Mouse (Mus musculus): ENCODE measurements around the gene Kat7. TPM values are rescaled to one million over a fixed set of nuclear protein-coding genes. Genes with fewer than 3 reads are reported as not detected.

The Kat7 gene
- polyA plus RNA-seq, 1 experiment from 2014 or later, result 44.2 TPM

GRCm38 (mm10) chr11:95350289-95350688, 40.2 kb upstream of the Kat7 start:
- no peak overlapping the region for H3K4me3 ChIP-seq
- ATAC-seq (ENCODE audit: extremely low read depth, insufficient number of reproducible peaks, low FRiP score, low TSS enrichment), result no peak

GRCm38 (mm10) chr11:95344181-95344580, 34.1 kb upstream of the Kat7 start:
- peak overlapping the region; percentile 97 for H3K4me2 ChIP-seq
- H3K9ac ChIP-seq, result no peak overlapping the region
- no peaks in the 10 kb centered on the region for H3K9me3 ChIP-seq
- no peak for ATAC-seq (ENCODE audit: extremely low read depth, insufficient number of reproducible peaks, low FRiP score, low TSS enrichment)
- H3K4me1 ChIP-seq, result peaks cover 29% of the 10 kb centered on the region
- 57% methylated on average over 2 of the region's 2 CpGs for WGBS
- no peak overlapping the region for H3K27ac ChIP-seq (replicated peaks)
- peaks cover 24% of the 10 kb centered on the region for H3K36me3 ChIP-seq
- H3K27me3 ChIP-seq (replicated peaks), result no peaks in the 10 kb centered on the region
- peak overlapping the region; percentile 95; the same call in 1 of the 2 replicates for H3K4me3 ChIP-seq

More at GRCm38 (mm10) chr11:95350289-95350688, 40.2 kb upstream of the Kat7 start:
- Histone ChIP-seq H3K9me3 (no peaks in the 10 kb centered on the region), H3K27me3 (replicated peaks) (no peaks in the 10 kb centered on the region), H3K4me1 (peaks cover 17% of the 10 kb centered on the region), H3K36me3 (peaks cover 25% of the 10 kb centered on the region), H3K4me2 (peak overlapping the region; percentile 8; the same call in 1 of the 2 replicates), H3K27ac (replicated peaks) (no peak overlapping the region), H3K9ac (no peak overlapping the region; the same call in 1 of the 2 replicates)
- 62% methylated on average over 6 of the region's 6 CpGs for WGBS

- WGBS, result 71% methylated on average over 4 of the region's 4 CpGs
- H3K4me3 ChIP-seq, result peak overlapping the region; percentile 95
- ATAC-seq (ENCODE audit: extremely low read depth, insufficient number of reproducible peaks, low FRiP score, low TSS enrichment), result no peak
- no peaks in the 10 kb centered on the region for H3K9me3 ChIP-seq
- H3K27me3 ChIP-seq (replicated peaks), result no peaks in the 10 kb centered on the region
- no peak overlapping the region for H3K27ac ChIP-seq (replicated peaks)
- peaks cover 39% of the 10 kb centered on the region for H3K4me1 ChIP-seq
- peak overlapping the region; percentile 97 for H3K4me2 ChIP-seq
- no peak overlapping the region; the same call in 1 of the 2 replicates for H3K9ac ChIP-seq
- peaks cover 14% of the 10 kb centered on the region for H3K36me3 ChIP-seq
Observed at GRCm38 (mm10) chr11:95343180-95343579, 33.1 kb upstream of the Kat7 start.

- Histone ChIP-seq H3K4me1 (peaks cover 52% of the 10 kb centered on the region), H3K4me3 (peak overlapping the region; percentile 95), H3K9me3 (no peaks in the 10 kb centered on the region), H3K36me3 (no peaks in the 10 kb centered on the region), H3K27ac (replicated peaks) (no peak overlapping the region), H3K9ac (peak overlapping the region; percentile 94; the same call in 1 of the 2 replicates), H3K27me3 (replicated peaks) (no peaks in the 10 kb centered on the region), H3K4me2 (peak overlapping the region; percentile 97)
- no peak for ATAC-seq (ENCODE audit: extremely low read depth, insufficient number of reproducible peaks, low FRiP score, low TSS enrichment)
- 58% methylated on average over 5 of the region's 5 CpGs for WGBS
Observed at GRCm38 (mm10) chr11:95340664-95341063, 30.6 kb upstream of the Kat7 start.

GRCm38 (mm10) chr11:95340259-95340658, 30.2 kb upstream of the Kat7 start:
- Histone ChIP-seq H3K36me3 (no peaks in the 10 kb centered on the region), H3K27ac (replicated peaks) (peak overlapping the region; percentile 70; the same call in 1 of the 2 replicates), H3K4me1 (peaks cover 48% of the 10 kb centered on the region), H3K9ac (peak overlapping the region; percentile 94), H3K9me3 (no peaks in the 10 kb centered on the region), H3K4me3 (peak overlapping the region; percentile 95), H3K4me2 (peak overlapping the region; percentile 97), H3K27me3 (replicated peaks) (no peaks in the 10 kb centered on the region)
- no peak for ATAC-seq (ENCODE audit: extremely low read depth, insufficient number of reproducible peaks, low FRiP score, low TSS enrichment)
- WGBS, result 75% methylated on average over 1 of the region's 1 CpGs

GRCm38 (mm10) chr11:95339471-95340021, 29.5 kb upstream of the Kat7 start:
- ATAC-seq (ENCODE audit: extremely low read depth, insufficient number of reproducible peaks, low FRiP score, low TSS enrichment), result no peak
- WGBS, result 12% methylated on average over 14 of the region's 14 CpGs
- peak overlapping the region; percentile 97 for H3K4me2 ChIP-seq
- H3K4me1 ChIP-seq, result peaks cover 47% of the 10 kb centered on the region
- H3K36me3 ChIP-seq, result no peaks in the 10 kb centered on the region
- no peaks in the 10 kb centered on the region for H3K27me3 ChIP-seq (replicated peaks)
- H3K27ac ChIP-seq (replicated peaks), result peak overlapping the region; percentile 70
- H3K4me3 ChIP-seq, result peak overlapping the region; percentile 95
- H3K9ac ChIP-seq, result peak overlapping the region; percentile 94
- H3K9me3 ChIP-seq, result no peaks in the 10 kb centered on the region

GRCm38 (mm10) chr11:95337846-95338342, 27.8 kb upstream of the Kat7 start:
- H3K9me3 ChIP-seq, result no peaks in the 10 kb centered on the region
- ATAC-seq (ENCODE audit: extremely low read depth, insufficient number of reproducible peaks, low FRiP score, low TSS enrichment), result no peak
- H3K27me3 ChIP-seq (replicated peaks), result no peaks in the 10 kb centered on the region
- H3K4me3 ChIP-seq, result peak overlapping the region; percentile 95
- peak overlapping the region; percentile 97 for H3K4me2 ChIP-seq
- no peaks in the 10 kb centered on the region for H3K36me3 ChIP-seq
- H3K9ac ChIP-seq, result peak overlapping the region; percentile 94
- 26% methylated on average over 9 of the region's 9 CpGs for WGBS
- peak overlapping the region; percentile 70 for H3K27ac ChIP-seq (replicated peaks)
- H3K4me1 ChIP-seq, result peaks cover 41% of the 10 kb centered on the region

- Histone ChIP-seq H3K9me3 (no peaks in the 10 kb centered on the region), H3K4me2 (peak overlapping the region; percentile 97), H3K4me1 (peaks cover 40% of the 10 kb centered on the region), H3K4me3 (peak overlapping the region; percentile 95), H3K9ac (peak overlapping the region; percentile 94), H3K27ac (replicated peaks) (peak overlapping the region; percentile 74), H3K36me3 (no peaks in the 10 kb centered on the region), H3K27me3 (replicated peaks) (no peaks in the 10 kb centered on the region)
- peak; percentile 58 for ATAC-seq (ENCODE audit: extremely low read depth, insufficient number of reproducible peaks, low FRiP score, low TSS enrichment)
- under 1% methylated on average over 47 of the region's 50 CpGs for WGBS
Observed at GRCm38 (mm10) chr11:95337129-95337813, 27.2 kb upstream of the Kat7 start.

GRCm38 (mm10) chr11:95336568-95337128, 26.6 kb upstream of the Kat7 start, which contains the start of gene Fam117a:
Fam117a (plus strand) TSS chr11:95337018.
- Histone ChIP-seq H3K4me2 (peak within 1 kb of the TSS; percentile 97), H3K4me3 (peak within 1 kb of the TSS; percentile 95), H3K4me1 (peaks cover 40% of the 10 kb centered on the region), H3K36me3 (no peaks in the 10 kb centered on the region), H3K9ac (peak within 1 kb of the TSS; percentile 94), H3K9me3 (no peaks in the 10 kb centered on the region), H3K27ac (replicated peaks) (peak within 1 kb of the TSS; percentile 74), H3K27me3 (replicated peaks) (no peaks in the 10 kb centered on the region)
- WGBS, result under 1% methylated on average over 16 of the region's 27 CpGs
- ATAC-seq (ENCODE audit: extremely low read depth, insufficient number of reproducible peaks, low FRiP score, low TSS enrichment), result peak; percentile 91

- 36% methylated on average over 5 of the region's 5 CpGs for WGBS
- H3K27ac ChIP-seq (replicated peaks), result no peak overlapping the region
- H3K4me1 ChIP-seq, result peaks cover 34% of the 10 kb centered on the region
- H3K4me2 ChIP-seq, result no peak overlapping the region
- no peaks in the 10 kb centered on the region for H3K36me3 ChIP-seq
- H3K4me3 ChIP-seq, result no peak overlapping the region
- H3K9me3 ChIP-seq, result no peaks in the 10 kb centered on the region
- no peaks in the 10 kb centered on the region for H3K27me3 ChIP-seq (replicated peaks)
- ATAC-seq (ENCODE audit: extremely low read depth, insufficient number of reproducible peaks, low FRiP score, low TSS enrichment), result no peak
- no peak overlapping the region for H3K9ac ChIP-seq
Observed at GRCm38 (mm10) chr11:95334448-95335060, 24.5 kb upstream of the Kat7 start.

GRCm38 (mm10) chr11:95333805-95334204, 23.8 kb upstream of the Kat7 start:
- Histone ChIP-seq H3K27me3 (replicated peaks) (no peaks in the 10 kb centered on the region), H3K4me1 (peaks cover 27% of the 10 kb centered on the region), H3K4me2 (no peak overlapping the region), H3K36me3 (no peaks in the 10 kb centered on the region), H3K9ac (no peak overlapping the region), H3K4me3 (no peak overlapping the region), H3K27ac (replicated peaks) (no peak overlapping the region), H3K9me3 (no peaks in the 10 kb centered on the region)
- no peak for ATAC-seq (ENCODE audit: extremely low read depth, insufficient number of reproducible peaks, low FRiP score, low TSS enrichment)
- WGBS, result 75% methylated on average over 9 of the region's 9 CpGs

Measured in heart, embryonic 13.5 days (tissue).